Mouse (Mus musculus) heart, adult 2 months (tissue): Measurements from ENCODE around the gene Tmem214.

Experiments used
- CTCF ChIP-seq: fragments of 200-600 bp; IDR thresholded peaks from 2 replicates; pipeline ENCODE4 v1.8.1; 2022; ENCODE audit warnings: antibody characterized with exemption, mild to moderate bottlenecking, moderate library complexity
- EP300 ChIP-seq: fragments of 200-500 bp; IDR thresholded peaks from 2 replicates; pipeline ENCODE4 v1.6.1; 2011; ENCODE audit warnings: low read depth, low read length, control low read depth; ENCODE audit not compliant: insufficient read depth
- POLR2A ChIP-seq: fragments of 200-500 bp; IDR thresholded peaks from 2 replicates; pipeline ENCODE4 v1.6.1; 2011; ENCODE audit warnings: mild to moderate bottlenecking, low read depth, low read length, control low read depth; ENCODE audit not compliant: insufficient read depth

- TF ChIP-seq CTCF (no peak), EP300 (no peak), POLR2A (no peak)
These were observed 49.0 kb downstream of the Tmem214 start for GRCm38 (mm10) chr5:30916841-30917240.
